In the genomic region with DNA sequence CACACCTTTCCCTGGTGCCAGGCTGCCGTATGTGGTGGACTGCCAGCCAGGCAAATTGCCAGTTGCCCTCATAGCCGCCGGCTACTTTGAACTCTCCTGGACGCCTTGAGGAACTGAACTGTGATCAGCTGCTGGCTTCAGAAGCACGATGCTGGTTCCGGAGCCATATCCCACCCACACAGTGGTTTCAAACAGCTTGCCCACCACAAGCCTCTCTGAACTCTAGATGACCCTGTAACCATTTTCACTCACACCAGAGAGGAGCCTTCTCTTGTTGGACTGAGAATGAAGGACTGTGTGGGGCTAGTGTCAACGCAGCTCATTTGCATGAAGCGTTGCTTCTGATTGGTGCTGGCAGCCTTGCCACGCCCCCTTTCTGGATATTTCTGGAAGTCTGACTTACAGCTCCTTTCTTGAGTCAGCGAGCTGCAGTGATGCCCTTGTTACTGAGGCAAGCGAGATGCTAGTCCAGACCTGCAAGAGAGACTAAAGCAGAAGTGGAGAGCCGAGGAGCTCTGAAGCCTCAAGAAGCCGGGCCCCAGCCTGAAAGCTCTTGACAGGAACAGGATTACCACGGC, we compare ENCODE assay signal across 8 mouse cellular contexts. TPM values are rescaled to one million over a fixed set of nuclear protein-coding genes. Genes with fewer than 3 reads are reported as not detected.
DNase-seq lines count a peak whose midpoint lies in the region; ATAC-seq and TF ChIP-seq lines count a peak whose summit lies in the region.
"Had no signal": no experiment of that assay in that cellular context is flagged by ENCODE, and none has a peak within 500 bp of the region (broad histone marks: within the 10 kb centered on the region; RNA-seq: fewer than 3 reads in every experiment).

No protein-coding gene starts in this region.

- 64% methylated on average over 14 of the region's 14 CpGs for WGBS in midbrain, postnatal 0 days
- WGBS in midbrain, embryonic 14.5 days = 74% methylated on average over 14 of the region's 14 CpGs
- 36% methylated on average over 14 of the region's 14 CpGs for WGBS in heart, adult 2 months
- WGBS in liver, embryonic 12.5 days (ENCODE audit: insufficient replicate concordance) = 40% methylated on average over 14 of the region's 14 CpGs

- H3K4me1 ChIP-seq in midbrain, postnatal 0 days (ENCODE audit: insufficient read depth, low read length) = no peaks in the 10 kb centered on the region
- H3K4me1 ChIP-seq in midbrain, embryonic 14.5 days (ENCODE audit: control insufficient read depth, insufficient read depth, low read length) = no peaks in the 10 kb centered on the region
- H3K4me1 ChIP-seq in heart, adult 2 months (ENCODE audit: control insufficient read depth, insufficient read depth, low read length) = peaks cover 10% of the 10 kb centered on the region
- H3K4me1 ChIP-seq in liver, embryonic 12.5 days = peaks cover 7% of the 10 kb centered on the region

- 0 out of 2 replicates have a peak, but pooled peaks have one; percentile 5 for TF ChIP-seq EP300 in heart, adult 2 months (IDR thresholded peaks at IDR 0.05; ENCODE audit: insufficient read depth, low read depth, low read length)

- H3K79me2 ChIP-seq in heart, adult 2 months (replicated peaks; ENCODE audit: control insufficient read depth, insufficient read depth, low read length) = no peaks in the 10 kb centered on the region

- H3K4me2 ChIP-seq in midbrain, postnatal 0 days (ENCODE audit: low read depth, low read length, poor library complexity, severe bottlenecking) = no peak overlapping the region
- no peak overlapping the region for H3K4me2 ChIP-seq in midbrain, embryonic 14.5 days (ENCODE audit: low read length)
- no peak overlapping the region for H3K4me2 ChIP-seq in liver, embryonic 12.5 days
- H3K4me2 ChIP-seq: limb, embryonic 15.5 days had no signal

- peak; percentile 58; the same call in 1 of the 2 replicates for ATAC-seq in midbrain, postnatal 0 days (ENCODE audit: low FRiP score)
- ATAC-seq in midbrain, embryonic 14.5 days (ENCODE audit: low FRiP score, low TSS enrichment) = no peak
- no peak for ATAC-seq in liver, embryonic 12.5 days

- no peaks in the 10 kb centered on the region for H3K27me3 ChIP-seq in midbrain, postnatal 0 days (ENCODE audit: insufficient read depth, low read length)
- H3K27me3 ChIP-seq in midbrain, embryonic 14.5 days (ENCODE audit: control insufficient read depth, insufficient read depth, low read length) = no peaks in the 10 kb centered on the region
- no peaks in the 10 kb centered on the region for H3K27me3 ChIP-seq in heart, adult 2 months (ENCODE audit: control insufficient read depth, insufficient read depth, low read length)
- H3K27me3 ChIP-seq in liver, embryonic 12.5 days (replicated peaks) = no peaks in the 10 kb centered on the region
- H3K27me3 ChIP-seq: limb, embryonic 15.5 days had no signal

- no peaks in the 10 kb centered on the region for H3K9me3 ChIP-seq in midbrain, postnatal 0 days (ENCODE audit: low read length)
- H3K9me3 ChIP-seq in midbrain, embryonic 14.5 days (ENCODE audit: control insufficient read depth, low read length) = no peaks in the 10 kb centered on the region
- no peaks in the 10 kb centered on the region for H3K9me3 ChIP-seq in liver, embryonic 12.5 days (replicated peaks)
- H3K9me3 ChIP-seq: limb, embryonic 15.5 days had no signal

- H3K36me3 ChIP-seq in midbrain, postnatal 0 days (ENCODE audit: insufficient read depth, low read length) = peaks cover 4% of the 10 kb centered on the region; the same call in 1 of the 2 replicates
- no peaks in the 10 kb centered on the region for H3K36me3 ChIP-seq in midbrain, embryonic 14.5 days (ENCODE audit: control insufficient read depth, insufficient read depth, low read length)
- no peaks in the 10 kb centered on the region; the same call in 1 of the 2 replicates for H3K36me3 ChIP-seq in heart, adult 2 months (ENCODE audit: control insufficient read depth, insufficient read depth, low read length)
- 0 out of 2 replicates have a peak, but pooled peaks cover 5% of the 10 kb centered on the region for H3K36me3 ChIP-seq in liver, embryonic 12.5 days
- H3K36me3 ChIP-seq: limb, embryonic 15.5 days had no signal

- peak overlapping the region; percentile 6; the same call in 1 of the 2 replicates for H3K27ac ChIP-seq in midbrain, postnatal 0 days (ENCODE audit: low read depth, low read length)
- H3K27ac ChIP-seq in midbrain, embryonic 14.5 days (replicated peaks; ENCODE audit: low read depth, low read length) = no peak overlapping the region
- H3K27ac ChIP-seq in heart, adult 2 months = no peak overlapping the region
- no peak overlapping the region for H3K27ac ChIP-seq in liver, embryonic 12.5 days
- H3K27ac ChIP-seq: limb, embryonic 15.5 days had no signal

- DNase-seq in midbrain, postnatal 0 days (ENCODE audit: low spot score) = peak; percentile 56
- DNase-seq in midbrain, embryonic 14.5 days = no peak
- peak; percentile 63 for DNase-seq in cerebellum, adult 9-11 months
- peak in 1 of 2 experiments; percentile 53 for DNase-seq in heart, adult 2 months
- peak; percentile 87 to 90 for DNase-seq in kidney, postnatal 36 days
- no peak for DNase-seq in B cell, adult 2 months

- intact Hi-C loops in heart, adult 2 months (cut with DNase I) = no loop called here

- H3K4me3 ChIP-seq in midbrain, postnatal 0 days (ENCODE audit: low read depth, low read length) = no peak overlapping the region
- H3K4me3 ChIP-seq in midbrain, embryonic 14.5 days (replicated peaks; ENCODE audit: low read depth, low read length) = no peak overlapping the region
- no peak overlapping the region for H3K4me3 ChIP-seq in heart, adult 2 months
- no peak overlapping the region for H3K4me3 ChIP-seq in liver, embryonic 12.5 days
- H3K4me3 ChIP-seq: limb, embryonic 15.5 days had no signal

- no peak for TF ChIP-seq CTCF in midbrain, postnatal 0 days (IDR thresholded peaks at IDR 0.05)
- TF ChIP-seq CTCF in heart, adult 2 months (IDR thresholded peaks at IDR 0.05) = no peak

- H3K9ac ChIP-seq in midbrain, postnatal 0 days (replicated peaks; ENCODE audit: low read length, poor library complexity, severe bottlenecking) = no peak overlapping the region
- no peak overlapping the region for H3K9ac ChIP-seq in midbrain, embryonic 14.5 days (replicated peaks; ENCODE audit: low read length)
- no peak overlapping the region for H3K9ac ChIP-seq in heart, adult 2 months (ENCODE audit: low read depth, low read length)
- H3K9ac ChIP-seq in liver, embryonic 12.5 days = no peak overlapping the region
- H3K9ac ChIP-seq: limb, embryonic 15.5 days had no signal

- TF ChIP-seq POLR2A in heart, adult 2 months (IDR thresholded peaks at IDR 0.05; ENCODE audit: insufficient read depth, low read depth, low read length) = no peak

RNA-seq across cellular contexts. Expression of a gene that starts 9.2 kb away (rescaled TPM):
- total RNA-seq in midbrain, postnatal 0 days (2014; rRNA removed) = 111 and 125 TPM in 2 replicates
- 83.8 and 101 TPM in 2 replicates for polyA plus RNA-seq in midbrain, postnatal 0 days (2015; fragmentation: Nextera tagmentation; extraction: Ambion mirVana)
- polyA plus RNA-seq in midbrain, embryonic 14.5 days (2014; fragmentation: Nextera tagmentation; extraction: Ambion mirVana) = 44.5 and 51.9 TPM in 2 replicates
- 1 to 10 TPM; 2.5 to 3.7 TPM for total RNA-seq in heart, adult 2 months (2021)
- 3.2 and 7.5 TPM in 2 replicates for polyA plus RNA-seq in heart, adult 2 months (2012; rRNA removed)
- polyA plus RNA-seq in liver, embryonic 12.5 days (2016; fragmentation: Nextera tagmentation; extraction: Ambion mirVana) = 8.0 and 11.6 TPM in 2 replicates

RNA-seq across cellular contexts. Expression of a gene that starts 14.7 kb away (rescaled TPM):
- total RNA-seq in midbrain, postnatal 0 days (2014; rRNA removed) = 34.2 and 35.1 TPM in 2 replicates
- 20.6 and 22.3 TPM in 2 replicates for polyA plus RNA-seq in midbrain, postnatal 0 days (2015; fragmentation: Nextera tagmentation; extraction: Ambion mirVana)
- 13.9 and 14.2 TPM in 2 replicates for polyA plus RNA-seq in midbrain, embryonic 14.5 days (2014; fragmentation: Nextera tagmentation; extraction: Ambion mirVana)
- total RNA-seq in heart, adult 2 months (2021) = 10 to 100 TPM; 64.7 to 67.4 TPM
- polyA plus RNA-seq in heart, adult 2 months (2012; rRNA removed) = 54.7 and 60.2 TPM in 2 replicates
- polyA plus RNA-seq in liver, embryonic 12.5 days (2016; fragmentation: Nextera tagmentation; extraction: Ambion mirVana) = 8.6 and 10.3 TPM in 2 replicates

RNA-seq across cellular contexts. Expression of a gene that starts 48.4 kb away (rescaled TPM):
- total RNA-seq in midbrain, postnatal 0 days (2014; rRNA removed) = 3.5 and 22.7 TPM in 2 replicates
- 7.9 TPM in 2 replicates for polyA plus RNA-seq in midbrain, postnatal 0 days (2015; fragmentation: Nextera tagmentation; extraction: Ambion mirVana)
- 7.2 and 11.1 TPM in 2 replicates for polyA plus RNA-seq in midbrain, embryonic 14.5 days (2014; fragmentation: Nextera tagmentation; extraction: Ambion mirVana)
- under 1 TPM; 0.16 to 0.18 TPM for total RNA-seq in heart, adult 2 months (2021)
- 0.44 and 0.80 TPM in 2 replicates for polyA plus RNA-seq in heart, adult 2 months (2012; rRNA removed)
- polyA plus RNA-seq in liver, embryonic 12.5 days (2016; fragmentation: Nextera tagmentation; extraction: Ambion mirVana) = not detected in 2 replicates

Comparison
In these comparisons a context has a peak if more than half of its experiments do, and no peak if none do; other contexts are left out.
1. DNase-seq: peak in midbrain, postnatal 0 days (single experiment), cerebellum, adult 9-11 months (single experiment) and kidney, postnatal 36 days (2 of 2); none in midbrain, embryonic 14.5 days (single experiment) and B cell, adult 2 months (0 of 2).